Mouse (Mus musculus) limb, embryonic 10.5 days (tissue): ENCODE measurements around the gene Rffl. TPM values are rescaled to one million over a fixed set of nuclear protein-coding genes. Genes with fewer than 3 reads are reported as not detected.

ENCODE experiments used
- DNase-seq: peaks from one replicate; pipeline ENCODE4 v3.0.0-alpha.2; 2017; ENCODE audit warnings: low spot score
- H3K27ac ChIP-seq: fragments of 300-500 bp; sonication (generic); 2 replicates; pipeline ENCODE4 v1.5.1; 2016; ENCODE audit warnings: mild to moderate bottlenecking
- H3K27me3 ChIP-seq: fragments of 300-500 bp; sonication (generic); 2 replicates; pipeline ENCODE4 v1.6.1; 2016; ENCODE audit warnings: low read depth, mild to moderate bottlenecking; ENCODE audit not compliant: poor library complexity, severe bottlenecking
- H3K36me3 ChIP-seq: fragments of 300-500 bp; sonication (generic); 2 replicates; pipeline ENCODE4 v1.6.1; 2016; ENCODE audit warnings: mild to moderate bottlenecking, moderate library complexity
- H3K4me1 ChIP-seq: fragments of 300-500 bp; sonication (generic); 2 replicates; pipeline ENCODE4 v1.6.1; 2016
- H3K4me3 ChIP-seq: fragments of 300-500 bp; sonication (generic); 2 replicates; pipeline ENCODE4 v1.5.1; 2016; ENCODE audit warnings: mild to moderate bottlenecking, moderate library complexity
- H3K9me3 ChIP-seq: fragments of 300-500 bp; sonication (generic); replicated peaks from 2 replicates; pipeline ENCODE4 v1.6.1; 2016; ENCODE audit warnings: mild to moderate bottlenecking
- WGBS: fragments of 180-500 bp; shearing (Covaris S2); methylation state at CpG from one replicate; pipeline ENCODE4 v1.1.7; 2016; 5-methylcytosine and 5-hydroxymethylcytosine counted together
- polyA plus RNA-seq: library from polyadenylated mRNA; unstranded; fragments of >200 nt; fragmentation: Nextera tagmentation; extraction: Ambion mirVana; gene quantifications from 2 replicates; pipeline ENCODE4 v1.2.1, GENCODE M21; 2016

Rffl gene
- polyA plus RNA-seq, 1 experiment from 2014 or later: 10.6 TPM

GRCm38 (mm10) chr11:82780134-82780533 is 90.9 kb downstream of the Rffl start:
- DNase-seq: no peak
- Histone ChIP-seq H3K9me3 (no peaks in the 10 kb centered on the region), H3K27ac (peak overlapping the region; percentile 99), H3K4me1 (peaks cover 21% of the 10 kb centered on the region), H3K36me3 (peaks cover 23% of the 10 kb centered on the region), H3K4me3 (peak overlapping the region; percentile 96), H3K27me3 (no peaks in the 10 kb centered on the region)
- WGBS: 69% methylated on average over 5 of the region's 5 CpGs

DNA sequence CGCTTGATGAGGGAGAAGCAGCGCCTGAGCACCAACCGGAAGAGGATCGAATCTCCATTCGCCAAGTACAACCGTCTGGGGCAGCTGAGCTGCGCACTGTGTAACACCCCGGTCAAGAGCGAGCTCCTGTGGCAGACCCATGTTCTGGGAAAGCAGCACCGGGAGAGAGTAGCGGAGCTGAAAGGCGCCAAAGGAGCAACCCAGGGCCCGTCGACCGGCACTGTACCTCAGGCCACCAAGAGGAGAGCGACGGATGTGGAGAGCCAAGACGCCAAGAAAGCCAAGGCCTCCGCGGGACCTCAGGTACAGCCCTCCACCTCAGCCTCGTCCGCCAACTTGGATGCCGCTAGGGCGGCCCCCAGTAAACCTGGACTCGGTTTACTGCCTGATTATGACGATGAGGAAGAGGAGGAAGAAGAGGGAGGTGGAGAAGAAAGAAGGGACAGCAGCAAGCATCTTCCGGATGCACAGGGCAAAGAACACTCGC is 106.5 kb downstream of the Rffl start:
- no peak for DNase-seq
- peak overlapping the region; percentile 93 for H3K27ac ChIP-seq
- peaks cover 28% of the 10 kb centered on the region for H3K36me3 ChIP-seq
- WGBS: under 1% methylated on average over 28 of the region's 28 CpGs
- peaks cover 23% of the 10 kb centered on the region for H3K4me1 ChIP-seq
- H3K27me3 ChIP-seq: no peaks in the 10 kb centered on the region
- no peaks in the 10 kb centered on the region for H3K9me3 ChIP-seq
- peak overlapping the region; percentile 96 for H3K4me3 ChIP-seq

DNA sequence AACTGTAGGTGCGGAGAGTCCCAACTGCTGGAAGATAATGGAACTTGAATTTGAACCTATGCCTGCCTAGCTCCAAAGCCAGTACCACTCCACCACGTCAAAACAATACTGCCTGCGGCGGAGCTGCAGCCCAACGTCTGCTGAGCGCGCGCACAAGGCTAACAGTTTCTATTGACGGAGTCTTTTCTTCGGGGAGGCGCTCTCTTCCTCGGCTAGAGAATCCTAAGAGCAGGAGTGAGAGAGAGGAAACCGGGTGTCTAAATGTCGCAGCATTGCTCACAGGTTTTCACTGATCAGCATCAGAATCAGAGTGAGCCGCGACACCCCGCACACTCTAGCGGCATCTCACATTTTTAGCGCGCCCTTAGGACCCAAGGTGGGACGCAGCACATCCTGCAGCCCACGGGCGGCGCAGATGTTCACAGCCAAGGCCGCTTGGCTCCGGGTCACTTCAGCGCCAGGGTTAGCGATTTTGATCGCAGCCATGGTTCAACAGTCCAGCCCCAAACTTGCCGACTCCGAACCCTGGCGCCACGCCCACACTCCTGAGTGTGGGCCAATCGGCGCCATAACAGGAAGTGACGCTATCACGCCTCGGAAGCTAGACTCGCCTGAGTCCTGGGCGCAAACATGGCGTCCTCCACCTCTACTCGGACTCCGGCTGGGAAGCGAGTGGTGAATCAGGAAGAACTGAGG is 107.1 kb downstream of the Rffl start, which contains the start of the genes Cct6b and Zfp830:
TSS of gene Cct6b (minus strand) at position 580 of the 696 bp plus-strand sequence.
TSS of gene Zfp830 (plus strand) at position 604 of the 696 bp plus-strand sequence.
- Histone ChIP-seq H3K27ac (peak within 1 kb of the TSS; percentile 93), H3K27me3 (no peaks in the 10 kb centered on the region), H3K9me3 (no peaks in the 10 kb centered on the region), H3K4me3 (peak within 1 kb of the TSS; percentile 96), H3K36me3 (peaks cover 22% of the 10 kb centered on the region), H3K4me1 (peaks cover 23% of the 10 kb centered on the region)
- under 1% methylated on average over 44 of the region's 44 CpGs for WGBS
- DNase-seq: peak; percentile 92

DNA sequence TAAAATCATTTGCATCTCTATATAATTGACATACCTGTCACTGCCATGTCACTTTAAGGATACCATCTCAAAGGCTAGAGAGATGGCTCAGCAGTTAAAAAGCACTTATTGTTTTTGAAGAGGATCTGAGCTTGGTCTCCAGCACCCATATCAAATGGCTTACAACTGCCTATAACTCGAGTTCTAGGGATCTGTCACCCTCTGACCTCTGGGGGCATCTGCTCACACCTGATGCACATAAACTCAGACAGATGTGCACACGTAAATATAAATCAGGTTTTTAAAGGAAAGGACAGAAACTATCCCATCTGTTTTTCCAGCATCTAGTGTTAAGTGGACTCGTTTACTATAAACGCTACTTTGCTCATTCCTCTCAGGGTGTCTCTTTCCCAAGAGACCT is 107.7 kb downstream of the Rffl start:
- WGBS: 14% methylated on average over 4 of the region's 4 CpGs
- no peak for DNase-seq
- Histone ChIP-seq H3K36me3 (peaks cover 15% of the 10 kb centered on the region), H3K4me1 (peaks cover 23% of the 10 kb centered on the region), H3K27ac (peak overlapping the region; percentile 93; the same call in 1 of the 2 replicates), H3K27me3 (no peaks in the 10 kb centered on the region), H3K9me3 (no peaks in the 10 kb centered on the region), H3K4me3 (peak overlapping the region; percentile 96)

DNA sequence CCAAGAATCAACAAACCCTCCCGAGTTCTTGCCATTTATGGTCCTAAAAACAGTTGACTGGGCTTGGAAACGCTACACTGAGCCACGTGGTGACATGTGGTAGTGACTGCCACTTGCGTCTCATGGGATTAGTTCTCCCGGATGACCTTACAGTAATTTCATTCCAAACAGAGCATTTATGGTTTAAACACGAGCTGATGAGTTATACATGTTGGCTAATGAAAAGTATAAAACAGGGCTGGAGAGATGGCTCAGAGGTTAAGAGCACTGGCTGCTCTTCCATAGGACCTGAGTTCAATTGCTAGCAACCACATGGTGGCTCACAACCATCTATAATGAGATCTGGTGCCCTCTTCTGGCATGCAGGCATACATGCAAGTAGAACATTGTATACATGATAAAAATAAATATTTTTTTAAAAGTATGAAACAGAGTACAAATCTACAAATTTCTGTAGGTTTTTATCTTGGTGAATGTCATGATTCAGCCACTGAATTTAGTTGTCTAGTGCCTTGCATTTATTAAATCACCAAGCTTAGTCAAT is 108.7 kb downstream of the Rffl start:
- Histone ChIP-seq H3K27me3 (no peaks in the 10 kb centered on the region), H3K36me3 (peaks cover 13% of the 10 kb centered on the region; the same call in 1 of the 2 replicates), H3K27ac (no peak overlapping the region), H3K4me3 (no peak overlapping the region), H3K9me3 (no peaks in the 10 kb centered on the region), H3K4me1 (peaks cover 23% of the 10 kb centered on the region)
- 86% methylated on average over 6 of the region's 6 CpGs for WGBS
- no peak for DNase-seq

GRCm38 (mm10) chr11:82755919-82756318 is 115.1 kb downstream of the Rffl start:
- no peaks in the 10 kb centered on the region for H3K27me3 ChIP-seq
- DNase-seq: no peak
- H3K4me1 ChIP-seq: no peaks in the 10 kb centered on the region
- 81% methylated on average over 1 of the region's 1 CpGs for WGBS
- H3K9me3 ChIP-seq: no peaks in the 10 kb centered on the region
- H3K27ac ChIP-seq: no peak overlapping the region
- no peaks in the 10 kb centered on the region for H3K36me3 ChIP-seq
- no peak overlapping the region for H3K4me3 ChIP-seq

Other genes starting within 250 kb of the Rffl start
- gene Cct6b, start 106.9 kb downstream of the Rffl start, polyA plus RNA-seq: 0.16 and 0.23 TPM in 2 replicates
- gene Zfp830, start 106.9 kb downstream of the Rffl start, polyA plus RNA-seq: 37.4 and 39.8 TPM in 2 replicates
- gene Lig3, start 90.1 kb downstream of the Rffl start, polyA plus RNA-seq: 46.8 and 47.1 TPM in 2 replicates
- 12.8 and 13.7 TPM in 2 replicates for gene Rad51d, start 19.4 kb upstream of the Rffl start, polyA plus RNA-seq
- gene Fndc8, start 20.9 kb upstream of the Rffl start, polyA plus RNA-seq: 0.18 and 0.35 TPM in 2 replicates
- gene Nle1, start 37.2 kb upstream of the Rffl start, polyA plus RNA-seq: 54.6 and 55.3 TPM in 2 replicates
- 0.73 and 1.4 TPM in 2 replicates for gene Unc45b, start 39.3 kb upstream of the Rffl start, polyA plus RNA-seq
- gene Slfn5, start 80.1 kb upstream of the Rffl start, polyA plus RNA-seq: 0.31 and 0.46 TPM in 2 replicates
- 10.1 and 15.1 TPM in 2 replicates for gene Slfn9, start 120.6 kb upstream of the Rffl start, polyA plus RNA-seq
- gene Slfn8, start 149.6 kb upstream of the Rffl start, polyA plus RNA-seq: 0.08 and 0.21 TPM in 2 replicates
- gene Slfn2, start 193.9 kb upstream of the Rffl start, polyA plus RNA-seq: 0.34 and 1.2 TPM in 2 replicates
- not detected in 2 replicates for gene Slfn1, start 245.6 kb upstream of the Rffl start, polyA plus RNA-seq